Mouse (Mus musculus): ENCODE results near the gene Alg3.

The Alg3 gene

GRCm38 (mm10) chr16:20611357-20612227, at the start of gene Alg3, which contains the start of the genes Eef1akmt4 and Gm49333:
TSS of gene Alg3 (minus strand) at chr16:20611735.
TSS of gene Eef1akmt4 (plus strand) at chr16:20611593.
TSS of gene Gm49333 (plus strand) at chr16:20611610.
- peak; percentile 66 to 80 for DNase-seq (ENCODE audit: low spot score in 2 of 2)

- no peak for DNase-seq (ENCODE audit: low spot score in 2 of 2)
These were observed 46.1 kb upstream of the Alg3 start for GRCm38 (mm10) chr16:20657661-20658060.

DNA sequence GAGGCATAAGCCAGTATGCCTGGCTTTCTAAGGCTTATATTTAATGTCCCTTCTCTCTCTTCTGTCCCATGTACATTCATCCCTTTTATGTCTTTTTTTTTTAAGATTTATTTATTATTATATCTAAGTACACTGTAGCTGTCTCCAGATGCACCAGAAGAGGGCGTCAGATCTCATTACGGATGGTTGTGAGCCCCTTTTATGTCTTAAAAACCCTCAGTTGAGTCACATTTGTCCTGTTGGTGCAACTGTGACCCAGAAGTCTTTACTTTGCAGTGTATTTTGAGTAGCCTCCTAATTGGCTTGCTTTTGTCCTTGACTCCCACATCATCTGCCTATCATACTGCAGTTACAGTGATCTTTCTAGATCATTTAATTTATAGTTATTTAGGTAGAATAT, 41.8 kb upstream of the Alg3 start:
- DNase-seq (ENCODE audit: low spot score in 2 of 2): no peak

DNA sequence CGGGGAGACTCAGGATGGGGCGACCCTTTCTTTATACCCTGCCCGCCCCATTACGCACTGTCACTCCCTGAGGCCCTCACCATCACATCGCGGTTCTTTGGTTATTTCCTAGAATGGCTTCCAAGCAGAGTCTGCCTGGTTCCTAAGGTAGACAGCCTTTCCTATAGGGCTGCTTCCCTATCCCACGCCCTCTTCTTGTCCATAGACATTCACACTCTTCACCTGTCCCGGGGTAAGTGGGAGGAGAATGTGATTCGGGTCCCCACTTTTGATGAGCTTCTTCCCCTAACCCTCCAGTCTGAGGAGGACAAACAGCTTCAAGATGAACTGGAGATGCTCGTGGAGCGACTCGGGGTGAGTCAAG, 40.4 kb upstream of the Alg3 start:
- no peak for DNase-seq (ENCODE audit: low spot score in 2 of 2)

DNA sequence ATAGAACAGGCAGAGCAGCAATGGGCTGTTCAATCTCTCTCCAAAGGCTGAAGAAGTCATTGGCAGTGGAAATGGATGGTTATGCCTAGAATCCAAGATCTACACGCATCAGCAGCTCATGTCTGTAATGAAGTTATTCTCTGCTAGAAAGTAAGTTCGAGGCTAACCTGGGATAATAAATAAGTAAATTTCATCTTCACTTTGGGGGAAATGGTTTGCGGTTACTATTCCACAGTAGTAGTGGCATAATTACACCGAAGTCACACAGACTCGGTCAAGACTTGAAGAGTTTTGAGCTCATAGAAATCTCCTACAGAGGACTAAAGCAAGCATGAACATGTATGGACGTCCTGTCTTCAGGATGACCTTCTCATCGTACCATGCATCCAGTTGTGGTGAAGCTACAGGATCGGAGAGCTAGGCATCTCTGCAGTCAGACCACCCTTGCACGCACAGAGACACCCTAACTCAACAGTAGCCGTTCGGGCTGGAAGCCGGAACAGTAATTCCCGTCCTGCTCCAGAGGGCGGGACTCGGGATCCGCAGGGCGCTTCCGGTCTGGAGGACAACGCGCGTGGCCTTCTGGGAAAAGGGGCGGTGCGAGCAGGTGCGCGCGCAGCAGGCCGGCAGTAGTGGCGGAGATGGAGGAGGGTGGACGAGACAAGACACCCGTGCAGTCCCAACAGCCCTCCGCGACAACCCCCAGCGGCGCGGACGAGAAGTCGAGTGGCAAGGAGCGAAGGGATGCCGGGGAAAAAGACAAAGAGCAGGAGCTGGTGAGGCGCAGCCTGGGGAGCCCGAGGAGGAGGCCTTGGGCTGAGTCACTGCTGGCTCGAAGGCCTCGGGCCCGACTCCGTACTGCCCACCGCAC, 39.8 kb upstream of the Alg3 start, which contains the start of gene Psmd2:
Psmd2 (plus strand) TSS at position 577 of the 871 bp plus-strand sequence.
- peak; percentile 95 to 98 for DNase-seq (ENCODE audit: low spot score in 2 of 2)

- no peak for DNase-seq (ENCODE audit: low spot score in 2 of 2)
These were observed 32.4 kb upstream of the Alg3 start for GRCm38 (mm10) chr16:20643911-20644310.

DNA sequence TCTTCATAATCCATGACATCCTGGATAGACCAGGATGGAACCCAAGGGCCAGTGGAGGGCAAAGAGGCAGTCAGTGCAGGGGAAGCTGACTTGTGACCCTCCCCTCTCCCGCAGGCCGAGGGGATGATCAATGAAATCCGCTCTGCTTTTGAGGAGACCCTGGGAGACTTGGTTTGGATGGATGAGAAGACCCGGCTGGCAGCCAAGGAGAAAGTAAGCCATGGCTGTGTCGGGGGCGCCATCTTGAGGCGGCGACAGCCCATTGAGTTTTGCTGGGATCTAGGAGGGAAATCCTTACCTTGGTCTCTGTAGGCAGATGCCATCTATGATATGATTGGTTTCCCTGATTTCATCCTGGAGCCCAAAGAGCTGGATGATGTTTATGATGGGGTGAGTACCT, 30.6 kb upstream of the Alg3 start:
- peak; percentile 81 to 84 for DNase-seq (ENCODE audit: low spot score in 2 of 2)

DNA sequence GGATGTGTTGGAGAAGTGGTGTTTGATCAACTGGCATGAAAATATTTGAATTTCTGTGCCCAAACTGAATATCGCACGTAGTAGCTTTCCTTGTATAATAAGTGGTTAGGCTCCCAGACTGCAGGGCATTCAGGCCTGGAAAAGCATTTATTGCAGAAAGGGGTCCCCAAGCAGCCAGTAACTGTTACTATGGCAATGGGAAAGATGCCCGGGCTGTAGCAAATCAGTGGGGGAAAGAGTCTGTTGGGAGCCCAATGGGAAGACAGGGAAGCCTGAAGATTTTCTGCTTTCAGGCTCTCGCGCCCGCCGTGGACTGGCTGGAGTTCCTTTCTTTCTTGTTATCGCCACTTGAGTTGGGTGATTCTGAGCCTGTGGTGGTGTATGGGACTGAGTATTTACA, 26.8 kb upstream of the Alg3 start:
- DNase-seq (ENCODE audit: low spot score in 2 of 2): peak; percentile 28 to 44

DNA sequence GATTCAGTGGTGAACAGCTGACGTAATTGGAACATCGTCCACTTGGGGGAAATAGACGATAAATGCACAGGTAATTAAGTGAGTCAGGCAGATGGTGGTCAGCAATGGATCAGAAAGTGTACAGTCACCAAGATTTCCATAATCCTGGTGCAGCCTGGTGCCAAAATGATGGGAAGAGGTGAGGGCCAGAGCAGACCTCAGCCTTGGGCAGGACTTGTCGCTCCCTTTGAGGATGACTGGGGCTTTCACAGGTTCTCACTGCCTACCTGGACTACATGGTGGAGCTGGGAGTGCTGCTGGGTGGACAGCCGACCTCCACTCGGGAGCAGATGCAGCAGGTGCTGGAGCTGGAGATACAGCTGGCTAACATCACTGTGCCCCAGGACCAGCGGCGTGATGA, 25.9 kb upstream of the Alg3 start:
- DNase-seq (ENCODE audit: low spot score in 2 of 2): no peak

DNA sequence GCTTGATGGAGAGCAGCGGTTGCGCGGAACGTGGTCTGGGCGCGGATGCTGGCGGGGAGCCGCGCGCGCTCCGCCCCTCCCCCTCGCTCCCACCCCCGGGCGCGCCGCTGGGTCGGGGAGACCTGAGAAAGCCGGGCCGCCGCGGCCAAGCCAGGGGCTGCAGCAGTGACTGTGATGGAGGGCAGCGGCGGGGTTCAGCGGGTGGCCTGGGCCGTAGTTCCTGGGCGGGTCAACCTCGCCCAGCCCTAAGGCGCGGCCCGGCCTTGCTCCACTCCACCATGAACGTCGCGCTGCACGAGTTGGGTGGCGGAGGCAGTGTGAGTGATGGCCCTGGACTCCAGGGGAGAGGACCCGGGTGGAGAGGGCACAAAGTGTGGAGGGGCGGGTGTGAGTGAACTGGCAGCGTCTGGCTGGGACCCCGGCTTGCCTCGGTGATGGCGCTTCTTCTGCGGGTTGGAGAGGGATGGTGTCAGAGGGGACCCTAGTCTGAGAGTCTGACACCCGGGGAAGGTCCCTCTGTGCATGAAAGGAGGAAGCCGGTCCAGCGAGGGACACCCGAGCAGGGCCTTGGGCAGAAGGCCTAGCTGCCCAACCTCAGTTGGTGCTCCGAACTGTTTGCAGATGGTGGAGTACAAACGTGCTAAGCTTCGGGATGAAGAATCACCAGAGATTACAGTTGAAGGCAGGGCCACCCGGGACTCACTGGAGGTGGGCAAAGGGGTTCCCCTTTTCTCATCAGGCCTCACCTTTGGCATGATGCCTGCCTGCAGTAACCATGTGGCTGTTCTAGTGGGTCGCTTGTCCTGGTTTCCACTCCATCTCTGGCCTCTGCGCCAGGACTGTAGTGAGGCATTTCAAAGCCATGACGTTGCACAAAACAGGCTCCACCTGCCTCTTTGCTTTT, 18.4 kb upstream of the Alg3 start, which contains the start of gene Ece2:
Ece2 (plus strand) TSS at position 98 of the 904 bp plus-strand sequence.
- DNase-seq (ENCODE audit: low spot score in 2 of 2): peak in 1 of 2 experiments; percentile 21

- DNase-seq (ENCODE audit: low spot score in 2 of 2): peak; percentile 56 to 68
These were observed 17.4 kb upstream of the Alg3 start for GRCm38 (mm10) chr16:20628871-20629391.

GRCm38 (mm10) chr16:20623211-20623610, 11.7 kb upstream of the Alg3 start:
- DNase-seq (ENCODE audit: low spot score in 2 of 2): no peak

DNA sequence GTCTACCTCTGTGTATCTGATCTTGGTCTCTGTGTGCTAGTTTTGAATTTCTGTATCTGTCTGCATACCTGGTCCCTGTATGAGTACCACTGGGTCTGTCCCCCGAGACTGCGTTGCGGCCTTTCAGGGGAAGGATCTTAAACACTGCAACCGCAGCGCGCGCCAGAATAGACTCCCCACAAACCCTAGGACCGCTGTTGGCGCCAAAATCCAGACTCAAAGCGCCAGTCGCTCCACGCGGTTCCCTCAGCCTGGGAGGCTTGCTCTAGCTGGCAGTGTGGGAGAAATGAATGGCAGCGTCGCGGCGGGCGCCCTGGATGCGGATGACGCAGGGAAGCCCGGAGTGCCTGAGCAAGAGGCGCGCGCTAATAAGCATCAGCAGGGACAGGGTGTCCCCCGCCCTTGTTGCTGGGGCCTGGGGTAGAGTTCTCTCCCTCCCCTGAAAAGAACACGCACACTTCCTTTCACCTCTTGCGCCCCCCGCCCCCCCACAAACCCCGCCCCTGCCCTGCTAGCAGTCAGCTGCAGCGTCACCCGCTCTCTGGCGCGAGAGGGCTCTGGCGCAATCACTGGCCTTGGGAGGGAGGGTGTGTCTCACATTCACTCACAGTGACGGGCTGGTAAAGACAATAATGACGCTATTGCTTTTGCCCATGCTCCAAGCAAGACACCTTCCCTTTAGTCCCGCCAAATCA, 10.6 kb upstream of the Alg3 start:
- peak; percentile 68 to 72 for DNase-seq (ENCODE audit: low spot score in 2 of 2)

GRCm38 (mm10) chr16:20621191-20621990, 9.9 kb upstream of the Alg3 start, which contains the start of gene Camk2n2:
TSS of gene Camk2n2 (minus strand) at chr16:20621287.
- peak in 1 of 2 experiments; percentile 47 for DNase-seq (ENCODE audit: low spot score in 2 of 2)

DNA sequence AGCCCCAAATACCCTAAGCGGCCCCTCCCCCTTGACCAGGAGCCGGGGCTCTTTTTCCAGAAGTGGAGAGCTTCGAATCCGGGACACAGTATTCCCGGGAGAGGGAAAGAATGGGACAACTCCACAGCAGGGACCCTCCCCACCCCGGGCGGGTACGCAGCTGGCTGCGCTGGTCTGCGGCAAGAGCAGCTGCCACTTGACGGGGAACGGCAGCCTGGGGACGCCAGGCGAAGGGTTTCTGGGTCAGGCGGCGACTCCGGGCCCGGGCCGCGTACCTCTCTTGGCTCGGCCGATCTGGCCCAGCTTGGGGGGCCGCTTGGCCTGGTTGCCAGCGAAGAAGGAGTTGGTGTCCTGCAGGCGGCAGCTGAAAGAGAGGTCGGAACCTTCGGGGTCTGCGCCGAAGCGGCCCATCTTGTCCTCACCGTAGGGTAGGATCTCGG, 9.2 kb upstream of the Alg3 start:
- peak in 1 of 2 experiments; percentile 18 for DNase-seq (ENCODE audit: low spot score in 2 of 2)

GRCm38 (mm10) chr16:20620399-20620735, 8.8 kb upstream of the Alg3 start:
- no peak for DNase-seq (ENCODE audit: low spot score in 2 of 2)

GRCm38 (mm10) chr16:20619541-20620398, 8.2 kb upstream of the Alg3 start:
- DNase-seq (ENCODE audit: low spot score in 2 of 2): peak in 1 of 2 experiments; percentile 15
